Mouse (Mus musculus): ENCODE data around the gene Kctd19. TPM values are rescaled to one million over a fixed set of nuclear protein-coding genes. Genes with fewer than 3 reads are reported as not detected.

Gene Kctd19
- polyA plus RNA-seq, 2 experiments, result not detected

DNA sequence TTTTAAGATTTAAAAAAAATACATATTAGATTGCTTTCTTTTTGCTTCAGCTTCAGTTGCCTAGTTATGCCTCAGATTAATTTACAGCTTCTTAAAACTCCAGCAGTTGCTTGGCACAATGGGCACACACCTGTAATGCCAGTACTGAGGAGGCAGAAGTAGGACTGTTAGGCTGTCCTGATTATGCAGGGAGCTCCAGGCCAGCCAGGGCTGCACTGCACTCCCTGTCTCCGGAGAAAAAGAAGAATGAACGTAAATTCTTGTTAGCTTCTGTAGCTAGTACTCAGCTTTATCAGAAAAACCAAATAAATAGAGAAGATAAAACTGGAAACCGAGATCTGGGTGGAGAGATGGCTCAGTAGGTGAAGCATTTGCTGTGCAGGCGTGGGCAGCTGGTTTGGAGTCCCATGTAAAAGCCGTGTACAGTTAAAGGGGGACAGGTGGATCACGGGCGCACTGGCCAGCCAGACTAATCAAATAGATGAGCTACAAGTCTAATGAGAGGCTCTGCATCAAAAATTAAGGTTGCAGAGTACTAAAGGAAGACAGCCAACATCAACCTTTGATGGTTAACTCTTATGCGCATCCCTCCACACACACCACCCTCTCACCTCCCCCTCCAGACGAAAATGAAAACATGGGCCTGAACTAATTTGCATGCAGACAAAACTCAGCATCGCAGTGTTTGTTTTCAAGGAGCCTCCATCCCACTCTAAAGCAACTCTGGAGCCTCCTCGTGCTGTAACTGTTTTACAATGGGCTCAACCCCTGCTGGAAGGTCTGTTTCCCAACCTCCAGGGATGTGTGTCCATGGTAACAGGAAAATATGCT is 32.2 kb upstream of the Kctd19 start:
- Histone ChIP-seq H3K36me3 (replicated peaks; ENCODE audit: control insufficient read depth, insufficient read depth, low read depth) (no peaks in the 10 kb centered on the region), H3K4me1 (replicated peaks; ENCODE audit: control insufficient read depth in 2 of 2, insufficient read depth in 2 of 2, low read length in 1 of 2) (peaks cover 35 to 45% of the 10 kb centered on the region in 2 experiments), H3K27me3 (ENCODE audit: control insufficient read depth, insufficient read depth, low read length) (no peaks in the 10 kb centered on the region; the same call in 1 of the 2 replicates), H3K4me3 (ENCODE audit: insufficient read depth in 1 of 2, low read depth in 2 of 2, low read length in 2 of 2) (no peak overlapping the region), H3K9me3 (ENCODE audit: control insufficient read depth, low read length) (no peaks in the 10 kb centered on the region), H3K9ac (replicated peaks) (no peak overlapping the region), H3K27ac (no peak overlapping the region), H3K4me2 (ENCODE audit: low read depth) (no peak overlapping the region)
- DNase-seq (ENCODE audit: low read depth in 3 of 3, low spot score in 3 of 3), result no peak
- WGBS (ENCODE audit: insufficient replicate concordance), result 35% methylated on average over 11 of the region's 11 CpGs
- ATAC-seq (ENCODE audit: insufficient read depth), result no peak
- TF ChIP-seq CTCF (IDR thresholded peaks at IDR 0.05; ENCODE audit: low read depth) (no peak), EP300 (IDR thresholded peaks at IDR 0.05; ENCODE audit: low read depth) (no peak)

DNA sequence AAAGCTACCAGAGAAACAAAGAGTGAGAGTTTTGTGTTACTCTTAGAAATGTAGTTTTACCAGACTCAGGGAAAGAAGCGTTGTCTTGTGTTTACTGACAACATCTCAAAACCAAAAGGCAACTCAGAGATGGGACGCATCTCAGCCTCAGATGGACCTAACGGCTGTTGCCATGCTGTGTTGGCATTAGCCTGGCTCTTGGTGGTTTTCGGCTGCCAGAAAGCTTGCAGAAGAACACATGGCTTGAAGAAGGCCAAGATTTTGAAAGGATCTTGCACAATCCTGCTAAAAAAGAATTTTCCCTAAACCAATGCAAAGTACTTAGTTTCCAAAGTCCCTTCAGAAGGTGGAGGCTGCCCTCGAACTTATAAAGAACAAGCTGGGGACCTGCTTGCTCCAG is 29.4 kb upstream of the Kctd19 start:
- no peak overlapping the region for H3K4me2 ChIP-seq (ENCODE audit: low read depth)
- peaks cover 17 to 25% of the 10 kb centered on the region in 2 experiments for H3K4me1 ChIP-seq (replicated peaks; ENCODE audit: control insufficient read depth in 2 of 2, insufficient read depth in 2 of 2, low read length in 1 of 2)
- H3K4me3 ChIP-seq (ENCODE audit: insufficient read depth in 1 of 2, low read depth in 2 of 2, low read length in 2 of 2), result no peak overlapping the region
- WGBS (ENCODE audit: insufficient replicate concordance), result 81% methylated on average over 5 of the region's 5 CpGs
- DNase-seq (ENCODE audit: low read depth in 3 of 3, low spot score in 3 of 3) (no peak), ATAC-seq (ENCODE audit: insufficient read depth) (no peak)
- H3K9ac ChIP-seq (replicated peaks), result no peak overlapping the region
- H3K9me3 ChIP-seq (ENCODE audit: control insufficient read depth, low read length), result no peaks in the 10 kb centered on the region
- no peak for TF ChIP-seq EP300 (IDR thresholded peaks at IDR 0.05; ENCODE audit: low read depth)
- TF ChIP-seq CTCF (IDR thresholded peaks at IDR 0.05; ENCODE audit: low read depth), result no peak
- no peaks in the 10 kb centered on the region for H3K36me3 ChIP-seq (replicated peaks; ENCODE audit: control insufficient read depth, insufficient read depth, low read depth)
- no peaks in the 10 kb centered on the region; the same call in 1 of the 2 replicates for H3K27me3 ChIP-seq (ENCODE audit: control insufficient read depth, insufficient read depth, low read length)
- H3K27ac ChIP-seq, result no peak overlapping the region

GRCm38 (mm10) chr8:105441433-105441832 is 28.1 kb upstream of the Kctd19 start:
- no peaks in the 10 kb centered on the region for H3K36me3 ChIP-seq (replicated peaks; ENCODE audit: control insufficient read depth, insufficient read depth, low read depth)
- H3K4me2 ChIP-seq (ENCODE audit: low read depth), result no peak overlapping the region
- DNase-seq (ENCODE audit: low read depth in 3 of 3, low spot score in 3 of 3), result peak in 2 of 3 experiments; percentile 40 to 45
- no peak for ATAC-seq (ENCODE audit: insufficient read depth)
- TF ChIP-seq EP300 (IDR thresholded peaks at IDR 0.05; ENCODE audit: low read depth) (no peak), CTCF (IDR thresholded peaks at IDR 0.05; ENCODE audit: low read depth) (peak; percentile 84)
- peaks cover 8 to 18% of the 10 kb centered on the region in 2 experiments for H3K4me1 ChIP-seq (replicated peaks; ENCODE audit: control insufficient read depth in 2 of 2, insufficient read depth in 2 of 2, low read length in 1 of 2)
- WGBS (ENCODE audit: insufficient replicate concordance), result 3% methylated on average over 6 of the region's 6 CpGs
- H3K27ac ChIP-seq, result no peak overlapping the region
- no peak overlapping the region for H3K4me3 ChIP-seq (ENCODE audit: insufficient read depth in 1 of 2, low read depth in 2 of 2, low read length in 2 of 2)
- H3K9ac ChIP-seq (replicated peaks), result no peak overlapping the region
- no peaks in the 10 kb centered on the region; the same call in 1 of the 2 replicates for H3K27me3 ChIP-seq (ENCODE audit: control insufficient read depth, insufficient read depth, low read length)
- no peaks in the 10 kb centered on the region for H3K9me3 ChIP-seq (ENCODE audit: control insufficient read depth, low read length)

- H3K36me3 ChIP-seq (replicated peaks; ENCODE audit: control insufficient read depth, insufficient read depth, low read depth), result no peaks in the 10 kb centered on the region
- peaks cover 0 to 4% of the 10 kb centered on the region in 2 experiments; a peak in 2 of 4 replicates for H3K4me1 ChIP-seq (replicated peaks; ENCODE audit: control insufficient read depth in 2 of 2, insufficient read depth in 2 of 2, low read length in 1 of 2)
- H3K9ac ChIP-seq (replicated peaks), result no peak overlapping the region
- ATAC-seq (ENCODE audit: insufficient read depth) (no peak), DNase-seq (ENCODE audit: low read depth in 3 of 3, low spot score in 3 of 3) (peak; percentile 47 to 50 (median 49))
- H3K9me3 ChIP-seq (ENCODE audit: control insufficient read depth, low read length), result no peaks in the 10 kb centered on the region
- H3K27me3 ChIP-seq (ENCODE audit: control insufficient read depth, insufficient read depth, low read length), result no peaks in the 10 kb centered on the region; the same call in none of the 2 replicates
- 29% methylated on average over 5 of the region's 5 CpGs for WGBS (ENCODE audit: insufficient replicate concordance)
- TF ChIP-seq CTCF (IDR thresholded peaks at IDR 0.05; ENCODE audit: low read depth), result peak; percentile 77
- no peak for TF ChIP-seq EP300 (IDR thresholded peaks at IDR 0.05; ENCODE audit: low read depth)
- no peak overlapping the region for H3K27ac ChIP-seq
- H3K4me2 ChIP-seq (ENCODE audit: low read depth), result no peak overlapping the region
- H3K4me3 ChIP-seq (ENCODE audit: insufficient read depth in 1 of 2, low read depth in 2 of 2, low read length in 2 of 2), result no peak overlapping the region
These were observed 25.6 kb upstream of the Kctd19 start for GRCm38 (mm10) chr8:105438865-105439264.

DNA sequence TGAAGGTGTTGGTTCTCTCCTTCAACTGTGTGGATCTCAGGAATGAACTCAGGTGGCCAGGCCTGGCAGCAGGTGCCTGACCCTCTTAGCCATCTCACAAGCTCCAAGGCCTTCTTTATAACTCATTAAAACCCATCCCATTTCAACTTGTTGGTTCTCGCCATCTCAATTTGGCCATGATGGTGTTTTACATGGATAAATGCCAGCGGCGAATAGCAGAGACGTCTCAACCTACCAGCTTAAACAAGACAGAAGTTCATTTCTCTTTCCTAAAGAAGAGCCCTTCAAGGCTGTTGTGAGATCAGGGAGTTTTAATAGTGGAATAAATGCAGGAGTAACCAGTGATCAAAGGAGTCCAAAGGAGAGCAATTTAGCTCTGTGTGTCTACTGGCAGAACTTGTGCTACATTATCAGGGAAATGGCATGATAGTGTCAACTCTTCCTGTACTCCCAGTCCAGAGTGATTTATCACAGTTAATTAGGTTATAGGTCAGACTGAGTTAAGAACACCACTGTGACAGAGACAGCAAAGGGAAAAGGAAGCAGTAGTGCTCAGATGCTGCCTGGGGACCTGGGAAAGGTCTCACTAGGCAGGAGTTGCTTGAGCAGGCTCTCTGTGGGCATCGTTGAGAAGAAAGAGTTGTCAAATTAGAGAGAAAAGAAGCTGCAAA is 23.9 kb upstream of the Kctd19 start:
- H3K9ac ChIP-seq (replicated peaks), result no peak overlapping the region
- no peak for TF ChIP-seq EP300 (IDR thresholded peaks at IDR 0.05; ENCODE audit: low read depth)
- TF ChIP-seq CTCF (IDR thresholded peaks at IDR 0.05; ENCODE audit: low read depth), result no peak
- no peak overlapping the region for H3K4me2 ChIP-seq (ENCODE audit: low read depth)
- whole genome bisulfite sequencing (ENCODE audit: insufficient replicate concordance), result 71% methylated on average over 5 of the region's 5 CpGs
- no peak overlapping the region for H3K27ac ChIP-seq
- ATAC-seq (ENCODE audit: insufficient read depth), result no peak
- no peak for DNase-seq (ENCODE audit: low read depth in 3 of 3, low spot score in 3 of 3)
- no peaks in the 10 kb centered on the region; the same call in none of the 2 replicates for H3K27me3 ChIP-seq (ENCODE audit: control insufficient read depth, insufficient read depth, low read length)
- H3K4me1 ChIP-seq (replicated peaks; ENCODE audit: control insufficient read depth in 2 of 2, insufficient read depth in 2 of 2, low read length in 1 of 2), result 0 out of 4 replicates have a peak, but pooled peaks cover 0 to 2% of the 10 kb centered on the region in 2 experiments
- no peaks in the 10 kb centered on the region for H3K9me3 ChIP-seq (ENCODE audit: control insufficient read depth, low read length)
- no peaks in the 10 kb centered on the region for H3K36me3 ChIP-seq (replicated peaks; ENCODE audit: control insufficient read depth, insufficient read depth, low read depth)
- no peak overlapping the region for H3K4me3 ChIP-seq (ENCODE audit: insufficient read depth in 1 of 2, low read depth in 2 of 2, low read length in 2 of 2)

Data from liver, embryonic 14.5 days (tissue).